Mouse (Mus musculus): ENCODE measurements around the gene Wasl. TPM values are rescaled to one million over a fixed set of nuclear protein-coding genes. Genes with fewer than 3 reads are reported as not detected.
A peak's percentile ranks its signal among the peaks of the same experiment; 100 is the strongest.

Gene Wasl
- polyA plus RNA-seq, 1 experiment, result 56.4 TPM

- Histone ChIP-seq H3K4me1 (ENCODE audit: control insufficient read depth, insufficient read depth, low read length) (no peaks in the 10 kb centered on the region; the same call in 1 of the 2 replicates), H3K27ac (ENCODE audit: insufficient read depth, low read length) (no peak overlapping the region), H3K4me3 (ENCODE audit: insufficient read depth, low read length) (no peak overlapping the region)
- no peak for TF ChIP-seq POLR2A (IDR thresholded peaks at IDR 0.05; ENCODE audit: extremely low read depth, insufficient read depth, low read length)
- no peak for TF ChIP-seq CTCF (IDR thresholded peaks at IDR 0.05; ENCODE audit: extremely low read depth, insufficient read depth, low read length)
These were observed 81.4 kb downstream of the Wasl start for GRCm38 (mm10) chr6:24583456-24583855.

GRCm38 (mm10) chr6:24573319-24573718 is 91.5 kb downstream of the Wasl start:
- Histone ChIP-seq H3K27ac (ENCODE audit: insufficient read depth, low read length) (no peak overlapping the region), H3K4me3 (ENCODE audit: insufficient read depth, low read length) (no peak overlapping the region), H3K4me1 (ENCODE audit: control insufficient read depth, insufficient read depth, low read length) (no peaks in the 10 kb centered on the region)
- TF ChIP-seq CTCF (IDR thresholded peaks at IDR 0.05; ENCODE audit: extremely low read depth, insufficient read depth, low read length) (no peak), POLR2A (IDR thresholded peaks at IDR 0.05; ENCODE audit: extremely low read depth, insufficient read depth, low read length) (no peak)

GRCm38 (mm10) chr6:24572431-24572830 is 92.4 kb downstream of the Wasl start:
- Histone ChIP-seq H3K4me3 (ENCODE audit: insufficient read depth, low read length) (no peak overlapping the region), H3K4me1 (ENCODE audit: control insufficient read depth, insufficient read depth, low read length) (no peaks in the 10 kb centered on the region), H3K27ac (ENCODE audit: insufficient read depth, low read length) (no peak overlapping the region)
- no peak for TF ChIP-seq CTCF (IDR thresholded peaks at IDR 0.05; ENCODE audit: extremely low read depth, insufficient read depth, low read length)
- TF ChIP-seq POLR2A (IDR thresholded peaks at IDR 0.05; ENCODE audit: extremely low read depth, insufficient read depth, low read length), result no peak

- no peak overlapping the region for H3K4me3 ChIP-seq (ENCODE audit: insufficient read depth, low read length)
- no peak overlapping the region; the same call in 1 of the 2 replicates for H3K27ac ChIP-seq (ENCODE audit: insufficient read depth, low read length)
- no peaks in the 10 kb centered on the region for H3K4me1 ChIP-seq (ENCODE audit: control insufficient read depth, insufficient read depth, low read length)
- no peak for TF ChIP-seq POLR2A (IDR thresholded peaks at IDR 0.05; ENCODE audit: extremely low read depth, insufficient read depth, low read length)
- TF ChIP-seq CTCF (IDR thresholded peaks at IDR 0.05; ENCODE audit: extremely low read depth, insufficient read depth, low read length), result no peak
These were observed 93.7 kb downstream of the Wasl start for GRCm38 (mm10) chr6:24571126-24571525.

GRCm38 (mm10) chr6:24570278-24570677 is 94.5 kb downstream of the Wasl start:
- Histone ChIP-seq H3K27ac (ENCODE audit: insufficient read depth, low read length) (no peak overlapping the region), H3K4me3 (ENCODE audit: insufficient read depth, low read length) (no peak overlapping the region), H3K4me1 (ENCODE audit: control insufficient read depth, insufficient read depth, low read length) (no peaks in the 10 kb centered on the region)
- TF ChIP-seq CTCF (IDR thresholded peaks at IDR 0.05; ENCODE audit: extremely low read depth, insufficient read depth, low read length) (no peak), POLR2A (IDR thresholded peaks at IDR 0.05; ENCODE audit: extremely low read depth, insufficient read depth, low read length) (no peak)

GRCm38 (mm10) chr6:24569711-24570110 is 95.1 kb downstream of the Wasl start:
- TF ChIP-seq POLR2A (IDR thresholded peaks at IDR 0.05; ENCODE audit: extremely low read depth, insufficient read depth, low read length) (no peak), CTCF (IDR thresholded peaks at IDR 0.05; ENCODE audit: extremely low read depth, insufficient read depth, low read length) (no peak)
- Histone ChIP-seq H3K4me1 (ENCODE audit: control insufficient read depth, insufficient read depth, low read length) (no peaks in the 10 kb centered on the region), H3K27ac (ENCODE audit: insufficient read depth, low read length) (no peak overlapping the region), H3K4me3 (ENCODE audit: insufficient read depth, low read length) (no peak overlapping the region)

GRCm38 (mm10) chr6:24568963-24569362 is 95.8 kb downstream of the Wasl start:
- no peak overlapping the region for H3K27ac ChIP-seq (ENCODE audit: insufficient read depth, low read length)
- no peaks in the 10 kb centered on the region for H3K4me1 ChIP-seq (ENCODE audit: control insufficient read depth, insufficient read depth, low read length)
- no peak overlapping the region for H3K4me3 ChIP-seq (ENCODE audit: insufficient read depth, low read length)
- TF ChIP-seq POLR2A (IDR thresholded peaks at IDR 0.05; ENCODE audit: extremely low read depth, insufficient read depth, low read length) (no peak), CTCF (IDR thresholded peaks at IDR 0.05; ENCODE audit: extremely low read depth, insufficient read depth, low read length) (peak; percentile 40; the same call in 1 of the 2 replicates)

- TF ChIP-seq CTCF (IDR thresholded peaks at IDR 0.05; ENCODE audit: extremely low read depth, insufficient read depth, low read length), result no peak
- no peak for TF ChIP-seq POLR2A (IDR thresholded peaks at IDR 0.05; ENCODE audit: extremely low read depth, insufficient read depth, low read length)
- H3K27ac ChIP-seq (ENCODE audit: insufficient read depth, low read length), result no peak overlapping the region
- no peaks in the 10 kb centered on the region for H3K4me1 ChIP-seq (ENCODE audit: control insufficient read depth, insufficient read depth, low read length)
- no peak overlapping the region for H3K4me3 ChIP-seq (ENCODE audit: insufficient read depth, low read length)
These were observed 99.9 kb downstream of the Wasl start for GRCm38 (mm10) chr6:24564886-24565285.

- Histone ChIP-seq H3K4me1 (ENCODE audit: control insufficient read depth, insufficient read depth, low read length) (no peaks in the 10 kb centered on the region), H3K27ac (ENCODE audit: insufficient read depth, low read length) (no peak overlapping the region), H3K4me3 (ENCODE audit: insufficient read depth, low read length) (no peak overlapping the region)
- TF ChIP-seq CTCF (IDR thresholded peaks at IDR 0.05; ENCODE audit: extremely low read depth, insufficient read depth, low read length) (no peak), POLR2A (IDR thresholded peaks at IDR 0.05; ENCODE audit: extremely low read depth, insufficient read depth, low read length) (no peak)
These were observed 100.7 kb downstream of the Wasl start for GRCm38 (mm10) chr6:24564081-24564480.

Other genes with a start within 250 kb of the Wasl start
- gene Iqub, start 149.9 kb downstream of the Wasl start, polyA plus RNA-seq (2012; rRNA removed), result 0.74 and 0.98 TPM in 2 replicates
- 92.3 and 96.3 TPM in 2 replicates for gene Ndufa5, start 137.0 kb downstream of the Wasl start, polyA plus RNA-seq (2012; rRNA removed)
- 0.04 TPM in 2 replicates for gene Asb15, start 136.9 kb downstream of the Wasl start, polyA plus RNA-seq (2012; rRNA removed)
- gene Lmod2, start 67.2 kb downstream of the Wasl start, polyA plus RNA-seq (2012; rRNA removed), result not detected in 2 replicates
- gene Hyal6, start 68.2 kb upstream of the Wasl start, polyA plus RNA-seq (2012; rRNA removed), result not detected in 2 replicates
- gene Hyal4, start 83.3 kb upstream of the Wasl start, polyA plus RNA-seq (2012; rRNA removed), result not detected in 2 replicates
- gene Spam1, start 126.2 kb upstream of the Wasl start, polyA plus RNA-seq (2012; rRNA removed), result not detected in 2 replicates
- not detected in 2 replicates for gene Hyal5, start 193.0 kb upstream of the Wasl start, polyA plus RNA-seq (2012; rRNA removed)

Measured in cortical plate, adult 2 months (tissue).